Mouse (Mus musculus) testis, adult 2 months (tissue): ENCODE data around the gene Ptpn3.

Experiments used
- CTCF ChIP-seq: fragments of 200-500 bp; IDR thresholded peaks from 2 replicates; pipeline ENCODE4 v1.5.1; 2012; ENCODE audit warnings: low read depth, mild to moderate bottlenecking, inconsistent platforms, low read length, moderate library complexity; ENCODE audit not compliant: control insufficient read depth, insufficient read depth, insufficient replicate concordance
- POLR2A ChIP-seq: fragments of 200-500 bp; IDR thresholded peaks from 2 replicates; pipeline ENCODE4 v1.6.1; 2012; ENCODE audit warnings: low read depth, mild to moderate bottlenecking, inconsistent platforms, low read length, moderate library complexity; ENCODE audit not compliant: control insufficient read depth

- no peak for TF ChIP-seq CTCF
- no peak for TF ChIP-seq POLR2A
These were observed 99.5 kb downstream of the Ptpn3 start for GRCm38 (mm10) chr4:57202132-57202531.
